Mouse (Mus musculus): ENCODE results near the gene Gm49630. TPM values are rescaled to one million over a fixed set of nuclear protein-coding genes. Genes with fewer than 3 reads are reported as not detected.

Gm49630 gene
- polyA plus RNA-seq, 1 experiment = not detected

Other genes starting within 250 kb of the Gm49630 start
- 2.3 and 2.9 TPM in 2 replicates for gene Rps6ka2, start 201.9 kb downstream of the Gm49630 start, polyA plus RNA-seq (2012; rRNA removed)
- gene Tcp10a, start 47.3 kb downstream of the Gm49630 start, polyA plus RNA-seq (2012; rRNA removed) = not detected in 2 replicates
- gene Ttll2, start 19.3 kb downstream of the Gm49630 start, polyA plus RNA-seq (2012; rRNA removed) = 2.1 and 6.3 TPM in 2 replicates
- 8.8 and 46.1 TPM in 2 replicates for gene Unc93a2, start 13.5 kb upstream of the Gm49630 start, polyA plus RNA-seq (2012; rRNA removed)